ENCODE assay signal across 20 mouse cellular contexts in genomic region chr11:85811229-85811628, GRCm38 (mm10). TPM values are rescaled to one million over a fixed set of nuclear protein-coding genes. Genes with fewer than 3 reads are reported as not detected.
"Had no signal": no experiment of that assay in that cellular context is flagged by ENCODE, and none has a peak within 500 bp of the region (broad histone marks: within the 10 kb centered on the region; RNA-seq: fewer than 3 reads in every experiment).

No protein-coding gene starts in this region.

- H3K27me3 ChIP-seq: neural tube, embryonic 12.5 days had no signal

- H3K9ac ChIP-seq: limb, embryonic 12.5 days; liver, postnatal 0 days; neural tube, embryonic 12.5 days had no signal

- H3K4me3 ChIP-seq: limb, embryonic 12.5 days; midbrain, embryonic 10.5 days; myocyte; neural tube, embryonic 12.5 days had no signal

- H3K36me3 ChIP-seq: limb, embryonic 12.5 days; midbrain, embryonic 10.5 days; neural tube, embryonic 12.5 days had no signal

- ATAC-seq: liver, postnatal 0 days had no signal

- H3K9me3 ChIP-seq: limb, embryonic 12.5 days; midbrain, embryonic 10.5 days; neural tube, embryonic 12.5 days had no signal

- H3K4me2 ChIP-seq: limb, embryonic 12.5 days; neural tube, embryonic 12.5 days had no signal

- H3K27ac ChIP-seq: limb, embryonic 12.5 days; midbrain, embryonic 10.5 days; neural tube, embryonic 12.5 days; stomach, postnatal 0 days had no signal

- DNase-seq: kidney, adult 18-20 months; kidney, postnatal 25 days; liver; liver, postnatal 0 days; lung, postnatal 4 days; midbrain, embryonic 14.5 days; thymus, postnatal 25 days had no signal

RNA-seq across cellular contexts. Expression of gene Gm11444, which starts 38.9 kb away (rescaled TPM):
- total RNA-seq: layer of hippocampus, postnatal 25 days; left cerebral cortex, adult 8-10 months; left cerebral cortex, postnatal 36 days; neutrophil, adult 5-6 weeks had no signal
- polyA plus RNA-seq: intestine, embryonic 14.5 days; kidney, embryonic 16.5 days; limb, embryonic 12.5 days; liver, postnatal 0 days; lung, embryonic 16.5 days; midbrain, embryonic 10.5 days; midbrain, embryonic 14.5 days; myocyte; neural tube, embryonic 12.5 days; stomach, postnatal 0 days; urinary bladder, adult 2 months had no signal
